ENCODE assay signal across 14 mouse cellular contexts in genomic region chr8:24381666-24382253, GRCm38 (mm10).
"Had no signal": no experiment of that assay in that cellular context is flagged by ENCODE, and none has a peak within 500 bp of the region (broad histone marks: within the 10 kb centered on the region; RNA-seq: fewer than 3 reads in every experiment).

No protein-coding gene starts in this region.

- H3K36me3 ChIP-seq: midbrain, embryonic 13.5 days; neural tube, embryonic 13.5 days; stomach, embryonic 15.5 days had no signal

- H3K9me3 ChIP-seq: midbrain, embryonic 13.5 days; stomach, embryonic 15.5 days had no signal

- H3K9ac ChIP-seq: liver, embryonic 14.5 days; midbrain, embryonic 13.5 days; neural tube, embryonic 13.5 days; stomach, embryonic 15.5 days had no signal

- ATAC-seq: inflammation-experienced regulatory T-cells, adult 6 months; midbrain, embryonic 13.5 days had no signal

- H3K4me2 ChIP-seq: midbrain, embryonic 13.5 days; neural tube, embryonic 13.5 days; stomach, embryonic 15.5 days had no signal

- H3K4me3 ChIP-seq: midbrain, embryonic 13.5 days; neural tube, embryonic 13.5 days; stomach, embryonic 15.5 days had no signal

- DNase-seq: kidney, adult 18-20 months; kidney, postnatal 10 days; kidney, postnatal 4 days; left cerebral cortex, postnatal 4 days; lung, adult 18-20 months; retina, postnatal 1 day; right cerebral cortex, postnatal 4 days; spleen, adult 18-20 months; thymus, postnatal 4 days had no signal

- H3K27me3 ChIP-seq: midbrain, embryonic 13.5 days; neural tube, embryonic 13.5 days had no signal

- H3K4me1 ChIP-seq: stomach, embryonic 15.5 days had no signal

- H3K27ac ChIP-seq: liver, embryonic 14.5 days; midbrain, embryonic 13.5 days; neural tube, embryonic 13.5 days; stomach, embryonic 15.5 days had no signal
